In genomic region chr11:88613771-88614526, GRCm38 (mm10) we compare ENCODE assay signal across 8 mouse cellular contexts.
DNase-seq lines count a peak whose midpoint lies in the region; ATAC-seq and TF ChIP-seq lines count a peak whose summit lies in the region.

No protein-coding gene starts in this region.

- peak overlapping the region; percentile 70; the same call in 1 of the 2 replicates for H3K27ac ChIP-seq in kidney, embryonic 14.5 days (ENCODE audit: low read depth, low read length)
- peak overlapping the region; percentile 81 for H3K27ac ChIP-seq in kidney, postnatal 0 days
- peak overlapping the region; percentile 76 for H3K27ac ChIP-seq in stomach, embryonic 16.5 days (ENCODE audit: low read length)

- 59% methylated on average over 11 of the region's 11 CpGs for WGBS in kidney, embryonic 14.5 days
- 37% methylated on average over 11 of the region's 11 CpGs for WGBS in kidney, postnatal 0 days
- 31% methylated on average over 11 of the region's 11 CpGs for WGBS in stomach, embryonic 16.5 days

- DNase-seq in kidney, adult 11 months = no peak
- DNase-seq in kidney, postnatal 0 days (ENCODE audit: low spot score) = no peak
- DNase-seq in frontal cortex, postnatal 36 days (ENCODE audit: low spot score in 2 of 2) = no peak
- no peak for DNase-seq in frontal cortex, postnatal 10 days (ENCODE audit: low spot score in 2 of 2)

- H3K9ac ChIP-seq in kidney, embryonic 14.5 days (ENCODE audit: low read depth, low read length) = peak overlapping the region; percentile 12; the same call in 1 of the 2 replicates
- no peak overlapping the region for H3K9ac ChIP-seq in kidney, postnatal 0 days (ENCODE audit: low read depth, low read length)
- peak overlapping the region; percentile 1; the same call in 1 of the 2 replicates for H3K9ac ChIP-seq in stomach, embryonic 16.5 days (ENCODE audit: low read length)

- H3K9me3 ChIP-seq in kidney, embryonic 14.5 days (ENCODE audit: control insufficient read depth, low read length) = no peaks in the 10 kb centered on the region
- no peaks in the 10 kb centered on the region for H3K9me3 ChIP-seq in kidney, postnatal 0 days (replicated peaks; ENCODE audit: low read length)
- H3K9me3 ChIP-seq in megakaryocyte, embryonic 14.5 days = no peaks in the 10 kb centered on the region; the same call in 1 of the 2 replicates
- no peaks in the 10 kb centered on the region for H3K9me3 ChIP-seq in stomach, embryonic 16.5 days (replicated peaks; ENCODE audit: control insufficient read depth, low read length)

- H3K4me2 ChIP-seq in kidney, embryonic 14.5 days (replicated peaks; ENCODE audit: low read depth, low read length) = no peak overlapping the region
- no peak overlapping the region for H3K4me2 ChIP-seq in kidney, postnatal 0 days (ENCODE audit: low read length)
- H3K4me2 ChIP-seq in stomach, embryonic 16.5 days (ENCODE audit: low read depth, low read length) = peak overlapping the region; percentile 7

- H3K27me3 ChIP-seq in kidney, embryonic 14.5 days (ENCODE audit: control insufficient read depth, insufficient read depth, low read length) = no peaks in the 10 kb centered on the region
- H3K27me3 ChIP-seq in kidney, postnatal 0 days (ENCODE audit: insufficient read depth, low read length) = no peaks in the 10 kb centered on the region
- no peaks in the 10 kb centered on the region for H3K27me3 ChIP-seq in megakaryocyte, embryonic 14.5 days (replicated peaks)
- no peaks in the 10 kb centered on the region for H3K27me3 ChIP-seq in stomach, embryonic 16.5 days (ENCODE audit: control insufficient read depth, insufficient read depth, low read length)

- no peak for ATAC-seq in kidney, embryonic 14.5 days (ENCODE audit: low FRiP score, low TSS enrichment)
- peak; percentile 59 for ATAC-seq in erythroid progenitor cell, adult 5-6 weeks (replicated peaks; ENCODE audit: low FRiP score, poor library complexity, severe bottlenecking)
- no peak for ATAC-seq in kidney, postnatal 0 days (replicated peaks; ENCODE audit: low FRiP score, low read depth)
- no peak; the same call in 1 of the 2 replicates for ATAC-seq in stomach, embryonic 16.5 days (ENCODE audit: insufficient read depth, low FRiP score)

- H3K4me3 ChIP-seq in kidney, embryonic 14.5 days (ENCODE audit: low read length) = no peak overlapping the region
- H3K4me3 ChIP-seq in kidney, postnatal 0 days (replicated peaks; ENCODE audit: low read depth, low read length) = no peak overlapping the region
- peak overlapping the region; percentile 75 for H3K4me3 ChIP-seq in megakaryocyte, embryonic 14.5 days (replicated peaks)
- no peak overlapping the region for H3K4me3 ChIP-seq in stomach, embryonic 16.5 days (replicated peaks; ENCODE audit: low read length)

- no peak for TF ChIP-seq CTCF in kidney, postnatal 0 days (IDR thresholded peaks at IDR 0.05; ENCODE audit: low read depth)

- H3K36me3 ChIP-seq in kidney, embryonic 14.5 days (ENCODE audit: control insufficient read depth, insufficient read depth, low read length) = no peaks in the 10 kb centered on the region
- no peaks in the 10 kb centered on the region for H3K36me3 ChIP-seq in kidney, postnatal 0 days (ENCODE audit: insufficient read depth, low read length)
- peaks cover 51% of the 10 kb centered on the region for H3K36me3 ChIP-seq in megakaryocyte, embryonic 14.5 days (replicated peaks; ENCODE audit: low read length)
- no peaks in the 10 kb centered on the region for H3K36me3 ChIP-seq in stomach, embryonic 16.5 days (ENCODE audit: control insufficient read depth, insufficient read depth, low read length)

- H3K4me1 ChIP-seq in kidney, embryonic 14.5 days (ENCODE audit: control insufficient read depth, insufficient read depth, low read length) = peaks cover 55% of the 10 kb centered on the region
- peaks cover 51% of the 10 kb centered on the region for H3K4me1 ChIP-seq in kidney, postnatal 0 days (replicated peaks; ENCODE audit: insufficient read depth, low read length)
- H3K4me1 ChIP-seq in megakaryocyte, embryonic 14.5 days = peaks cover 65% of the 10 kb centered on the region
- peaks cover 39% of the 10 kb centered on the region for H3K4me1 ChIP-seq in stomach, embryonic 16.5 days (ENCODE audit: control insufficient read depth, insufficient read depth, low read length)
